Mouse (Mus musculus): ENCODE measurements around the gene Pmel. TPM values are rescaled to one million over a fixed set of nuclear protein-coding genes. Genes with fewer than 3 reads are reported as not detected.

The Pmel gene
- polyA plus RNA-seq, 1 experiment from 2014 or later, result 2.0 TPM

DNA sequence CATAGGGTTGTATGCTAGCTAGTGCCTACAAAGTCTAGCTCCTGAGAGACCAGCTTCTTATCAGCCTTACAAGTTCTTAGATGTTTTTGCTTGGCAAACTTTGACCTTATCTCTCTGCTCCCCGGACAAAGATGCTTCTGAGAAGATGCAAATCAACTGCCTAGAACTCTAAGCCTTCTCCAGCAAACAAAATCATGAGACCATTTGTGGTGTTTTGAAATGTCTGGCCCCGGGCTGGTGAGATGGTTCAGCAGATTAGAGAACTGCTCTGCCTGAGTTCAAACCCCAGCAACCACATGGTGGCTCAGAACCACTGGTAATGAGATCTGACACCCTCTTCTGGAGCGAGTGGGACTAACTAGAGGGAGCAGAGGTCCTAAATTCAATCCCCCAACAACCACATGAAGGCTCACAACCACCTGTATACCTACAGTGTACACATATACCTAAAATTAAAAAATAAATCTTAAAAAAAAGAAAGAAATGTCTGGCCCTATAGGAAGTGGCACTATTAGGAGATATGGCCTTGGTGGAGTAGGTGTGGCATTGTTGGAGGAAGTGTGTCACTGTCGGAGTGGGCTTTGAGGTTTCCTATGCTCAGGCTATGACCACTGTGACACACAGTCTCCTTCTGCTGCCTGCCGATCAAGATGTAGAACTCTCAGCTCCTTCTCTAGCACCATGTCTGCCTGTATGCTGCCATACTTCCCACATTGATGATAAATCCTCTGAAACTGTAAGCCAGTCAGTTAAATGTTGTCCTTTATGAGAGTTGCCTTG lies 40.4 kb upstream of the Pmel start:
- Histone ChIP-seq H3K4me3 (replicated peaks; ENCODE audit: low read depth, low read length) (no peak overlapping the region), H3K4me1 (replicated peaks; ENCODE audit: insufficient read depth, low read length) (no peaks in the 10 kb centered on the region), H3K9me3 (replicated peaks; ENCODE audit: low read length) (no peaks in the 10 kb centered on the region), H3K27me3 (ENCODE audit: insufficient read depth, low read length) (no peaks in the 10 kb centered on the region), H3K27ac (no peak overlapping the region), H3K4me2 (ENCODE audit: low read length) (no peak overlapping the region), H3K9ac (ENCODE audit: low read depth, low read length) (no peak overlapping the region), H3K36me3 (ENCODE audit: insufficient read depth, low read length) (no peaks in the 10 kb centered on the region)
- WGBS, result 63% methylated on average over 5 of the region's 5 CpGs
- DNase-seq (ENCODE audit: low spot score), result no peak
- no peak for TF ChIP-seq CTCF (IDR thresholded peaks at IDR 0.05; ENCODE audit: low read depth)
- ATAC-seq (replicated peaks; ENCODE audit: low FRiP score, low read depth), result no peak

DNA sequence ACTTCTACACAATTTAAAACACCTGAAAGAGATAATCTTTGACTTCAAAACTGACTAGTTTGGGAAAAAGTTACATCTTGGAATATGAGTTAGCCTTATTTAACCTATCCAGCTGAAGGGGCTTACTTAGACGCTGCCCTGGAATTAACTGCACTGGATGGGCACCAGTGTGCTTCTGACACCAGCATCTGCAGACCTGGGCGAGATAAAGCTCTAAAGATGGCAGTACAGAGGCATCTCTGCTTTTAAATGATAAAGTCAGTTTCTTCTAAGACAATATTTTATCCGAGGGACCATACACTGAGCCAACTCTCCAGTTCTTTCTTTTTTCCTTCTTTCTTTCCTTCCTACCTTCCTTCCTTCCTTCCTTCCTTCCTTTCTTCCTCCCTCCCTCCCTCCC lies 39.2 kb upstream of the Pmel start:
- no peaks in the 10 kb centered on the region for H3K27me3 ChIP-seq (ENCODE audit: insufficient read depth, low read length)
- H3K4me2 ChIP-seq (ENCODE audit: low read length), result no peak overlapping the region
- no peak overlapping the region for H3K27ac ChIP-seq
- TF ChIP-seq CTCF (IDR thresholded peaks at IDR 0.05; ENCODE audit: low read depth), result no peak
- H3K36me3 ChIP-seq (ENCODE audit: insufficient read depth, low read length), result no peaks in the 10 kb centered on the region
- H3K4me1 ChIP-seq (replicated peaks; ENCODE audit: insufficient read depth, low read length), result no peaks in the 10 kb centered on the region
- no peak overlapping the region for H3K4me3 ChIP-seq (replicated peaks; ENCODE audit: low read depth, low read length)
- DNase-seq (ENCODE audit: low spot score) (no peak), ATAC-seq (replicated peaks; ENCODE audit: low FRiP score, low read depth) (no peak)
- H3K9me3 ChIP-seq (replicated peaks; ENCODE audit: low read length), result no peaks in the 10 kb centered on the region
- 77% methylated on average over 3 of the region's 3 CpGs for WGBS
- no peak overlapping the region for H3K9ac ChIP-seq (ENCODE audit: low read depth, low read length)

DNA sequence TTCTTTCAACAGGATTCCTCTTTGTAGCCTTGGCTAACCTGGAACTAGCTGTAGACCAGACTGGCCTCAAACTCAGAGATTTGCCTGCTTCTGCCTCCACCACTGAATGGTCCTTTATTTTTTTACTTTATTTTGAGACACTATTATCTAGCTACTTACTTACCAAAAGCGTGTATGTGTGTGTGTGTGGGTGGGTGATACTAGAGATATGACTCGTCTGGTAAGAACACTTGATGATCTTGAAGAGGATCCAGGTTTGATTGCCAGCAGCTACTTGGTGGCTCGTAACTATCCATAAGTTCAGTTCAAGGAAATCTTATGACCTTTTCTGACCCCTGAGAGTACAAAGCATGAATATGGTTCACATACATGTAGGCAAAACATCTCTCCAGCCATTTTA lies 38.7 kb upstream of the Pmel start:
- TF ChIP-seq CTCF (IDR thresholded peaks at IDR 0.05; ENCODE audit: low read depth), result no peak
- Histone ChIP-seq H3K4me1 (replicated peaks; ENCODE audit: insufficient read depth, low read length) (no peaks in the 10 kb centered on the region), H3K27ac (no peak overlapping the region), H3K36me3 (ENCODE audit: insufficient read depth, low read length) (no peaks in the 10 kb centered on the region), H3K9ac (ENCODE audit: low read depth, low read length) (no peak overlapping the region), H3K4me2 (ENCODE audit: low read length) (no peak overlapping the region), H3K27me3 (ENCODE audit: insufficient read depth, low read length) (no peaks in the 10 kb centered on the region), H3K4me3 (replicated peaks; ENCODE audit: low read depth, low read length) (no peak overlapping the region), H3K9me3 (replicated peaks; ENCODE audit: low read length) (no peaks in the 10 kb centered on the region)
- WGBS, result 86% methylated on average over 3 of the region's 3 CpGs
- DNase-seq (ENCODE audit: low spot score) (no peak), ATAC-seq (replicated peaks; ENCODE audit: low FRiP score, low read depth) (no peak)

GRCm38 (mm10) chr10:128665806-128666205 lies 38.2 kb upstream of the Pmel start:
- DNase-seq (ENCODE audit: low spot score) (no peak), ATAC-seq (replicated peaks; ENCODE audit: low FRiP score, low read depth) (no peak)
- no peaks in the 10 kb centered on the region for H3K27me3 ChIP-seq (ENCODE audit: insufficient read depth, low read length)
- WGBS, result 95% methylated on average over 2 of the region's 2 CpGs
- no peak for TF ChIP-seq CTCF (IDR thresholded peaks at IDR 0.05; ENCODE audit: low read depth)
- H3K9ac ChIP-seq (ENCODE audit: low read depth, low read length), result no peak overlapping the region
- no peaks in the 10 kb centered on the region for H3K36me3 ChIP-seq (ENCODE audit: insufficient read depth, low read length)
- H3K4me3 ChIP-seq (replicated peaks; ENCODE audit: low read depth, low read length), result no peak overlapping the region
- H3K27ac ChIP-seq, result no peak overlapping the region
- no peak overlapping the region for H3K4me2 ChIP-seq (ENCODE audit: low read length)
- H3K9me3 ChIP-seq (replicated peaks; ENCODE audit: low read length), result no peaks in the 10 kb centered on the region
- no peaks in the 10 kb centered on the region for H3K4me1 ChIP-seq (replicated peaks; ENCODE audit: insufficient read depth, low read length)

GRCm38 (mm10) chr10:128668790-128669672 lies 35.0 kb upstream of the Pmel start:
- Histone ChIP-seq H3K9me3 (replicated peaks; ENCODE audit: low read length) (no peaks in the 10 kb centered on the region), H3K4me3 (replicated peaks; ENCODE audit: low read depth, low read length) (peak overlapping the region; percentile 75), H3K4me1 (replicated peaks; ENCODE audit: insufficient read depth, low read length) (no peaks in the 10 kb centered on the region), H3K9ac (ENCODE audit: low read depth, low read length) (peak overlapping the region; percentile 74), H3K27me3 (ENCODE audit: insufficient read depth, low read length) (no peaks in the 10 kb centered on the region), H3K27ac (peak overlapping the region; percentile 72), H3K4me2 (ENCODE audit: low read length) (peak overlapping the region; percentile 93), H3K36me3 (ENCODE audit: insufficient read depth, low read length) (no peaks in the 10 kb centered on the region)
- 2% methylated on average over 42 of the region's 42 CpGs for WGBS
- no peak for TF ChIP-seq CTCF (IDR thresholded peaks at IDR 0.05; ENCODE audit: low read depth)
- DNase-seq (ENCODE audit: low spot score) (peak; percentile 72), ATAC-seq (replicated peaks; ENCODE audit: low FRiP score, low read depth) (peak; percentile 50)

DNA sequence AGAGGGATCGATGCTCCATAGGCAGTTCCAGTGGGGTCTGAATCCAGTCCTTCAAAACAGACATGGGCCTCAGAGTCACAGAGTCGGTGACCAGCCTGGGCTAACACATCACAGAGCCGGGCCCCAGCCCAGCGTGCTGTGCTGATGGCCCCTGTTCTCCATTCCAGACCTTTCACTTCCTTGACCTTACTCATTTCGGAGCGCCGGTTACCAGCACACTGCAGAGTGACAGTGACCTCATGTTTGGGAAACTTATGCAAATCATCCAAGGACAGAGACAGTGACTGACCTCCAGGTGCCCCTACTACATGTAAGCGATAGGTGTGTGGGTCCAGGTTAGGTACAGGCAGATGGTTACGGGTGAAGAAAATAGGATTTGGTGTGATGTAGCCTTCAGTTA lies 32.8 kb upstream of the Pmel start:
- Histone ChIP-seq H3K9ac (ENCODE audit: low read depth, low read length) (no peak overlapping the region), H3K4me3 (replicated peaks; ENCODE audit: low read depth, low read length) (no peak overlapping the region), H3K4me1 (replicated peaks; ENCODE audit: insufficient read depth, low read length) (no peaks in the 10 kb centered on the region), H3K27ac (no peak overlapping the region), H3K36me3 (ENCODE audit: insufficient read depth, low read length) (no peaks in the 10 kb centered on the region), H3K4me2 (ENCODE audit: low read length) (no peak overlapping the region), H3K9me3 (replicated peaks; ENCODE audit: low read length) (no peaks in the 10 kb centered on the region), H3K27me3 (ENCODE audit: insufficient read depth, low read length) (no peaks in the 10 kb centered on the region)
- TF ChIP-seq CTCF (IDR thresholded peaks at IDR 0.05; ENCODE audit: low read depth), result no peak
- DNase-seq (ENCODE audit: low spot score), result no peak
- 93% methylated on average over 9 of the region's 9 CpGs for WGBS
- ATAC-seq (replicated peaks; ENCODE audit: low FRiP score, low read depth), result no peak
